In genomic region chr1:82815941-82816716, GRCm38 (mm10) we compare ENCODE assay signal across 9 mouse cellular contexts. TPM values are rescaled to one million over a fixed set of nuclear protein-coding genes. Genes with fewer than 3 reads are reported as not detected.
DNase-seq lines count a peak whose midpoint lies in the region; ATAC-seq and TF ChIP-seq lines count a peak whose summit lies in the region.
"Had no signal": no experiment of that assay in that cellular context is flagged by ENCODE, and none has a peak within 500 bp of the region (broad histone marks: within the 10 kb centered on the region; RNA-seq: fewer than 3 reads in every experiment).

No protein-coding gene starts in this region.

- DNase-seq in kidney, adult 18-20 months, result peak; percentile 37
- peak; percentile 36 for DNase-seq in lung, postnatal 10 days
- DNase-seq in left cerebral cortex, postnatal 14 days (ENCODE audit: low spot score in 2 of 2), result no peak
- no peak for DNase-seq in cerebellum, postnatal 4 days (ENCODE audit: low spot score in 2 of 2)
- no peak for DNase-seq in adrenal gland, adult 8-10 months

- no peaks in the 10 kb centered on the region for H3K36me3 ChIP-seq in C2C12 (ENCODE audit: control insufficient read depth, insufficient read depth)
- H3K36me3 ChIP-seq: midbrain, embryonic 12.5 days had no signal

- intact Hi-C loops in left cerebral cortex, postnatal 14 days (cut with DNase I), result no loop called here

- TF ChIP-seq CTCF in C2C12 (IDR thresholded peaks at IDR 0.05; ENCODE audit: control insufficient read depth, insufficient read depth, insufficient read length), result no peak

- no peak overlapping the region for H3ac ChIP-seq in C2C12 (ENCODE audit: control insufficient read depth, insufficient read length, low read depth)

- H3K4me3 ChIP-seq in C2C12 (ENCODE audit: insufficient read depth, poor library complexity, severe bottlenecking), result no peak overlapping the region
- H3K4me3 ChIP-seq: forebrain, embryonic 13.5 days; midbrain, embryonic 12.5 days had no signal

- ATAC-seq in common myeloid progenitor, adult 5-6 weeks (replicated peaks; ENCODE audit: low read depth, poor library complexity, severe bottlenecking), result peak; percentile 85
- ATAC-seq: forebrain, embryonic 13.5 days had no signal

- no peaks in the 10 kb centered on the region for H3K79me3 ChIP-seq in C2C12 (ENCODE audit: low read depth)

- no peaks in the 10 kb centered on the region for H3K79me2 ChIP-seq in C2C12 (ENCODE audit: control insufficient read depth, insufficient read depth)

- H3K27me3 ChIP-seq in C2C12 (ENCODE audit: control insufficient read depth, insufficient read depth, insufficient read length), result no peaks in the 10 kb centered on the region
- H3K27me3 ChIP-seq: forebrain, embryonic 13.5 days; midbrain, embryonic 12.5 days had no signal

TF ChIP-seq in C2C12, 6 proteins besides CTCF, POLR2A, EP300 and RAD21:
- TF ChIP-seq FOSL1 (IDR thresholded peaks at IDR 0.05; ENCODE audit: insufficient read depth, low read length, poor library complexity, severe bottlenecking), result no peak
- peak; percentile 46 for TF ChIP-seq CEBPB (IDR thresholded peaks at IDR 0.05; ENCODE audit: low read depth)
TF ChIP-seq in C2C12: peak in this region for 1.

RNA-seq across cellular contexts. Expression of gene Agfg1, which starts 23.2 kb away (rescaled TPM):
- 26.9 TPM for polyA plus RNA-seq in C2C12 (2012; fragmentation: generic; extraction: Trizol)
- 32.1 and 33.8 TPM in 2 replicates for total RNA-seq in common myeloid progenitor, adult 5-6 weeks (2017)
- total RNA-seq in left cerebral cortex, postnatal 14 days (2021), result 10 to 100 TPM; 81.8 to 90.3 TPM
- 10 to 100 TPM; 42.8 to 63.0 (median 58.2) TPM for total RNA-seq in adrenal gland, adult 8-10 months (2022)

RNA-seq across cellular contexts. Expression of gene Gm47791, which starts 45.1 kb away (rescaled TPM):
- polyA plus RNA-seq in C2C12 (2012; fragmentation: generic; extraction: Trizol), result not detected
- total RNA-seq in common myeloid progenitor, adult 5-6 weeks (2017), result not detected in 2 replicates
- not detected for total RNA-seq in left cerebral cortex, postnatal 14 days (2021)
- total RNA-seq in adrenal gland, adult 8-10 months (2022), result not detected
- polyA plus RNA-seq: forebrain, embryonic 13.5 days; midbrain, embryonic 12.5 days had no signal

RNA-seq across cellular contexts. Expression of gene Tm4sf20, which starts 47.9 kb away (rescaled TPM):
- not detected for polyA plus RNA-seq in C2C12 (2012; fragmentation: generic; extraction: Trizol)
- not detected in 2 replicates for total RNA-seq in common myeloid progenitor, adult 5-6 weeks (2017)
- not detected for total RNA-seq in left cerebral cortex, postnatal 14 days (2021)
- not detected for total RNA-seq in adrenal gland, adult 8-10 months (2022)

Comparison
In these comparisons a context has a peak if more than half of its experiments do, and no peak if none do; other contexts are left out.
1. DNase-seq: peak in kidney, adult 18-20 months (single experiment) and lung, postnatal 10 days (single experiment); none in left cerebral cortex, postnatal 14 days (0 of 2), cerebellum, postnatal 4 days (0 of 2) and adrenal gland, adult 8-10 months (single experiment).